Mouse (Mus musculus): ENCODE results near the gene Ahdc1.

GRCm38 (mm10) chr4:132977597-132977996 is 33.5 kb upstream of the Ahdc1 start:
- TF ChIP-seq CTCF (IDR thresholded peaks at IDR 0.05; ENCODE audit: low read depth) (no peak), EP300 (optimal IDR thresholded peaks at IDR 0.05) (no peak)

All from stomach, postnatal 0 days (tissue).